Mouse (Mus musculus) ES-E14 (cell line): Measurements from ENCODE around the gene Auh.

Experiments used
- HCFC1 ChIP-seq: IDR thresholded peaks from 2 replicates; pipeline ENCODE4 v1.6.1; 2012; ENCODE audit warnings: low read length, inconsistent platforms, borderline replicate concordance; ENCODE audit not compliant: insufficient read depth
- ZNF384 ChIP-seq: IDR thresholded peaks from 2 replicates; pipeline ENCODE4 v1.6.1; 2012; ENCODE audit warnings: low read depth, low read length, inconsistent platforms

DNA sequence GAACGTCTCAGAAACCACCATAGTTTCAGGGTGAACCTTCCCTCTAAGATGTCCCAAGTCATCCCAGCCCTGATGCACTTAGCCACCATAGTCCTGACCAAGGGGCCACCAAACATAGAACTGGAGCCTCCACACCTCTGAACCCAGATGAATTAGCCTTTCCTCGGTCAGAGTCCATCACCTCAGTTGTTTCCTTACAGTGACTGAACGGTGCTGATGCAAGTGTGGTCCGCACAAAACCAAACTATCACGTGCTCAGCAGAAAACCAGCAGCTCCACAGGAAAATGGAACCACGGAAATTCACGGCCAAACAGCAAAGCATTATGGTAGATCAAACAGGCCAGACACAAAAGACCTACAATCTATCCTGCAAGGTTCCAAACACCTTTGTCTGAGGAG, 15.6 kb downstream of the Auh start:
- no peak for TF ChIP-seq HCFC1
- TF ChIP-seq ZNF384 = no peak
